Mouse (Mus musculus) adrenal gland, postnatal 25 days (tissue): ENCODE data around the gene Plcb2. TPM values are rescaled to one million over a fixed set of nuclear protein-coding genes. Genes with fewer than 3 reads are reported as not detected.

Experiments used
- DNase-seq: peaks from one replicate; pipeline ENCODE4 v3.0.0; 2021; ENCODE audit warnings: mixed read lengths
- total RNA-seq: library from RNA; stranded (reverse); gene quantifications from 2 replicates; pipeline ENCODE4 v1.2.3, GENCODE M21; 2021

Plcb2 gene
- total RNA-seq, 1 experiment from 2014 or later = 2.1 TPM

GRCm38 (mm10) chr2:118682544-118683260 is 45.5 kb downstream of the Plcb2 start:
- peak; percentile 44 for DNase-seq

GRCm38 (mm10) chr2:118680926-118681325 is 47.3 kb downstream of the Plcb2 start:
- no peak for DNase-seq

GRCm38 (mm10) chr2:118679577-118679976 is 48.7 kb downstream of the Plcb2 start:
- DNase-seq = no peak

GRCm38 (mm10) chr2:118677817-118678216 is 50.4 kb downstream of the Plcb2 start:
- no peak for DNase-seq

- DNase-seq = peak; percentile 72
Observed at GRCm38 (mm10) chr2:118676839-118677741, 51.1 kb downstream of the Plcb2 start.

GRCm38 (mm10) chr2:118674500-118674899 is 53.7 kb downstream of the Plcb2 start:
- no peak for DNase-seq

GRCm38 (mm10) chr2:118673686-118674465 is 54.4 kb downstream of the Plcb2 start:
- no peak for DNase-seq

GRCm38 (mm10) chr2:118671728-118672127 is 56.5 kb downstream of the Plcb2 start:
- peak; percentile 47 for DNase-seq

- DNase-seq = peak; percentile 54
Observed at GRCm38 (mm10) chr2:118669785-118670184, 58.5 kb downstream of the Plcb2 start.

- DNase-seq = no peak
Observed at GRCm38 (mm10) chr2:118669245-118669644, 59.0 kb downstream of the Plcb2 start.

GRCm38 (mm10) chr2:118667181-118667580 is 61.1 kb downstream of the Plcb2 start:
- DNase-seq = peak; percentile 35

- DNase-seq = no peak
Observed at GRCm38 (mm10) chr2:118665616-118666015, 62.6 kb downstream of the Plcb2 start.

GRCm38 (mm10) chr2:118664975-118665516 is 63.2 kb downstream of the Plcb2 start:
- no peak for DNase-seq

GRCm38 (mm10) chr2:118663804-118664766 is 64.2 kb downstream of the Plcb2 start:
- peak; percentile 52 for DNase-seq

GRCm38 (mm10) chr2:118662902-118663803 is 65.1 kb downstream of the Plcb2 start, which contains the start of gene Pak6:
Gene Pak6, plus strand, starts transcription at chr2:118663303.
- DNase-seq = peak; percentile 55

GRCm38 (mm10) chr2:118661891-118662290 is 66.3 kb downstream of the Plcb2 start:
- DNase-seq = no peak

- DNase-seq = peak; percentile 47
Observed at GRCm38 (mm10) chr2:118659998-118660452, 68.2 kb downstream of the Plcb2 start.

GRCm38 (mm10) chr2:118659493-118659892 is 68.7 kb downstream of the Plcb2 start:
- no peak for DNase-seq

GRCm38 (mm10) chr2:118659077-118659476 is 69.2 kb downstream of the Plcb2 start:
- DNase-seq = no peak

GRCm38 (mm10) chr2:118658457-118658856 is 69.8 kb downstream of the Plcb2 start:
- DNase-seq = no peak
